Mouse (Mus musculus) embryonic facial prominence, embryonic 12.5 days (tissue): ENCODE data around the gene Agbl5. TPM values are rescaled to one million over a fixed set of nuclear protein-coding genes. Genes with fewer than 3 reads are reported as not detected.

Experiments
- polyA plus RNA-seq: library from polyadenylated mRNA; unstranded; fragments of >200 nt; fragmentation: Nextera tagmentation; extraction: Ambion mirVana; gene quantifications from 2 replicates; pipeline ENCODE4 v1.2.1, GENCODE M21; 2016

Agbl5 gene
- polyA plus RNA-seq, 1 experiment from 2014 or later = 31.9 TPM

Other genes with a start within 250 kb of the Agbl5 start
- gene Slc35f6, start 240.8 kb upstream of the Agbl5 start, polyA plus RNA-seq = 24.4 and 24.7 TPM in 2 replicates
- gene Cenpa, start 221.9 kb upstream of the Agbl5 start, polyA plus RNA-seq = 349 and 350 TPM in 2 replicates
- gene Dpysl5, start 177.1 kb upstream of the Agbl5 start, polyA plus RNA-seq = 16.3 and 18.2 TPM in 2 replicates
- gene Mapre3, start 74.1 kb upstream of the Agbl5 start, polyA plus RNA-seq = 28.8 and 29.3 TPM in 2 replicates
- 78.5 and 85.9 TPM in 2 replicates for gene Tmem214, start 20.7 kb upstream of the Agbl5 start, polyA plus RNA-seq
- 346 and 376 TPM in 2 replicates for gene Ost4, start 19.1 kb downstream of the Agbl5 start, polyA plus RNA-seq
- gene Emilin1, start 24.7 kb downstream of the Agbl5 start, polyA plus RNA-seq = 248 and 252 TPM in 2 replicates
- gene Khk, start 32.7 kb downstream of the Agbl5 start, polyA plus RNA-seq = 13.7 and 14.2 TPM in 2 replicates
- gene Cgref1, start 56.9 kb downstream of the Agbl5 start, polyA plus RNA-seq = 4.5 and 5.7 TPM in 2 replicates
- 129 and 133 TPM in 2 replicates for gene Preb, start 71.7 kb downstream of the Agbl5 start, polyA plus RNA-seq
- gene Tcf23, start 80.0 kb downstream of the Agbl5 start, polyA plus RNA-seq = not detected in 2 replicates
- gene Atraid, start 159.6 kb downstream of the Agbl5 start, polyA plus RNA-seq = 117 and 118 TPM in 2 replicates
- 11.8 and 12.4 TPM in 2 replicates for gene Slc5a6, start 160.2 kb downstream of the Agbl5 start, polyA plus RNA-seq
- 40.6 and 41.0 TPM in 2 replicates for gene Cad, start 166.1 kb downstream of the Agbl5 start, polyA plus RNA-seq
- not detected in 2 replicates for gene Dnajc5g, start 217.6 kb downstream of the Agbl5 start, polyA plus RNA-seq
- gene Slc30a3, start 219.5 kb downstream of the Agbl5 start, polyA plus RNA-seq = 0.22 and 0.52 TPM in 2 replicates
- 1.4 and 1.7 TPM in 2 replicates for gene Trim54, start 228.0 kb downstream of the Agbl5 start, polyA plus RNA-seq